Mouse (Mus musculus): Measurements from ENCODE around the gene Sufu. TPM values are rescaled to one million over a fixed set of nuclear protein-coding genes. Genes with fewer than 3 reads are reported as not detected.

Sufu gene
- polyA plus RNA-seq, 1 experiment, result 18.6 TPM

GRCm38 (mm10) chr19:46399886-46400285 lies 3.2 kb downstream of the Sufu start:
- 91% methylated on average over 7 of the region's 7 CpGs for WGBS
- peaks cover 5% of the 10 kb centered on the region; the same call in 1 of the 2 replicates for H3K4me1 ChIP-seq (ENCODE audit: control insufficient read depth, insufficient read depth, insufficient read length)
- TF ChIP-seq CTCF (IDR thresholded peaks at IDR 0.05; ENCODE audit: extremely low read depth, insufficient read depth, insufficient read length, insufficient replicate concordance) (no peak), POLR2A (IDR thresholded peaks at IDR 0.05; ENCODE audit: low read depth, low read length) (no peak)
- no peak overlapping the region for H3K27ac ChIP-seq (ENCODE audit: insufficient read depth, low read length)
- H3K27me3 ChIP-seq (ENCODE audit: control insufficient read depth, insufficient read depth, low read length), result no peaks in the 10 kb centered on the region
- no peak overlapping the region for H3K4me3 ChIP-seq (ENCODE audit: extremely low read depth, insufficient read depth, insufficient read length)
- no peak for DNase-seq (ENCODE audit: low read depth in 1 of 2, low spot score in 2 of 2)
- H3K36me3 ChIP-seq (ENCODE audit: control insufficient read depth, insufficient read depth, low read length), result no peaks in the 10 kb centered on the region

GRCm38 (mm10) chr19:46400558-46400957 lies 3.9 kb downstream of the Sufu start:
- H3K27me3 ChIP-seq (ENCODE audit: control insufficient read depth, insufficient read depth, low read length), result no peaks in the 10 kb centered on the region
- 91% methylated on average over 7 of the region's 7 CpGs for WGBS
- no peak for TF ChIP-seq CTCF (IDR thresholded peaks at IDR 0.05; ENCODE audit: extremely low read depth, insufficient read depth, insufficient read length, insufficient replicate concordance)
- TF ChIP-seq POLR2A (IDR thresholded peaks at IDR 0.05; ENCODE audit: low read depth, low read length), result no peak
- peaks cover 5% of the 10 kb centered on the region; the same call in 1 of the 2 replicates for H3K4me1 ChIP-seq (ENCODE audit: control insufficient read depth, insufficient read depth, insufficient read length)
- DNase-seq (ENCODE audit: low read depth in 1 of 2, low spot score in 2 of 2), result no peak
- H3K27ac ChIP-seq (ENCODE audit: insufficient read depth, low read length), result no peak overlapping the region
- no peak overlapping the region for H3K4me3 ChIP-seq (ENCODE audit: extremely low read depth, insufficient read depth, insufficient read length)
- H3K36me3 ChIP-seq (ENCODE audit: control insufficient read depth, insufficient read depth, low read length), result no peaks in the 10 kb centered on the region

GRCm38 (mm10) chr19:46404030-46404429 lies 7.3 kb downstream of the Sufu start:
- Histone ChIP-seq H3K4me1 (ENCODE audit: control insufficient read depth, insufficient read depth, insufficient read length) (no peaks in the 10 kb centered on the region), H3K27ac (ENCODE audit: insufficient read depth, low read length) (no peak overlapping the region), H3K36me3 (ENCODE audit: control insufficient read depth, insufficient read depth, low read length) (0 out of 2 replicates have a peak, but pooled peaks cover 2% of the 10 kb centered on the region), H3K27me3 (ENCODE audit: control insufficient read depth, insufficient read depth, low read length) (no peaks in the 10 kb centered on the region), H3K4me3 (ENCODE audit: extremely low read depth, insufficient read depth, insufficient read length) (no peak overlapping the region)
- no peak for DNase-seq (ENCODE audit: low read depth in 1 of 2, low spot score in 2 of 2)
- TF ChIP-seq POLR2A (IDR thresholded peaks at IDR 0.05; ENCODE audit: low read depth, low read length) (no peak), CTCF (IDR thresholded peaks at IDR 0.05; ENCODE audit: extremely low read depth, insufficient read depth, insufficient read length, insufficient replicate concordance) (no peak)
- 96% methylated on average over 1 of the region's 1 CpGs for WGBS

GRCm38 (mm10) chr19:46406592-46407386 lies 10.1 kb downstream of the Sufu start:
- TF ChIP-seq POLR2A (IDR thresholded peaks at IDR 0.05; ENCODE audit: low read depth, low read length) (no peak), CTCF (IDR thresholded peaks at IDR 0.05; ENCODE audit: extremely low read depth, insufficient read depth, insufficient read length, insufficient replicate concordance) (no peak)
- no peak overlapping the region for H3K27ac ChIP-seq (ENCODE audit: insufficient read depth, low read length)
- DNase-seq (ENCODE audit: low read depth in 1 of 2, low spot score in 2 of 2), result no peak
- H3K4me3 ChIP-seq (ENCODE audit: extremely low read depth, insufficient read depth, insufficient read length), result no peak overlapping the region
- no peaks in the 10 kb centered on the region for H3K27me3 ChIP-seq (ENCODE audit: control insufficient read depth, insufficient read depth, low read length)
- H3K36me3 ChIP-seq (ENCODE audit: control insufficient read depth, insufficient read depth, low read length), result 0 out of 2 replicates have a peak, but pooled peaks cover 2% of the 10 kb centered on the region
- H3K4me1 ChIP-seq (ENCODE audit: control insufficient read depth, insufficient read depth, insufficient read length), result no peaks in the 10 kb centered on the region
- WGBS, result 87% methylated on average over 8 of the region's 8 CpGs

GRCm38 (mm10) chr19:46409506-46409905 lies 12.8 kb downstream of the Sufu start:
- no peaks in the 10 kb centered on the region for H3K4me1 ChIP-seq (ENCODE audit: control insufficient read depth, insufficient read depth, insufficient read length)
- no peak for TF ChIP-seq POLR2A (IDR thresholded peaks at IDR 0.05; ENCODE audit: low read depth, low read length)
- no peak for TF ChIP-seq CTCF (IDR thresholded peaks at IDR 0.05; ENCODE audit: extremely low read depth, insufficient read depth, insufficient read length, insufficient replicate concordance)
- H3K27me3 ChIP-seq (ENCODE audit: control insufficient read depth, insufficient read depth, low read length), result no peaks in the 10 kb centered on the region
- WGBS, result 84% methylated on average over 3 of the region's 3 CpGs
- H3K36me3 ChIP-seq (ENCODE audit: control insufficient read depth, insufficient read depth, low read length), result 0 out of 2 replicates have a peak, but pooled peaks cover 2% of the 10 kb centered on the region
- no peak overlapping the region for H3K4me3 ChIP-seq (ENCODE audit: extremely low read depth, insufficient read depth, insufficient read length)
- no peak overlapping the region for H3K27ac ChIP-seq (ENCODE audit: insufficient read depth, low read length)
- no peak for DNase-seq (ENCODE audit: low read depth in 1 of 2, low spot score in 2 of 2)

- Histone ChIP-seq H3K36me3 (ENCODE audit: control insufficient read depth, insufficient read depth, low read length) (no peaks in the 10 kb centered on the region), H3K4me1 (ENCODE audit: control insufficient read depth, insufficient read depth, insufficient read length) (no peaks in the 10 kb centered on the region), H3K4me3 (ENCODE audit: extremely low read depth, insufficient read depth, insufficient read length) (no peak overlapping the region), H3K27ac (ENCODE audit: insufficient read depth, low read length) (no peak overlapping the region), H3K27me3 (ENCODE audit: control insufficient read depth, insufficient read depth, low read length) (no peaks in the 10 kb centered on the region)
- TF ChIP-seq POLR2A (IDR thresholded peaks at IDR 0.05; ENCODE audit: low read depth, low read length), result no peak
- TF ChIP-seq CTCF (IDR thresholded peaks at IDR 0.05; ENCODE audit: extremely low read depth, insufficient read depth, insufficient read length, insufficient replicate concordance), result no peak
- DNase-seq (ENCODE audit: low read depth in 1 of 2, low spot score in 2 of 2), result no peak
- WGBS, result 97% methylated on average over 12 of the region's 12 CpGs
These were observed 15.5 kb downstream of the Sufu start for GRCm38 (mm10) chr19:46412056-46412805.
